Mouse (Mus musculus) mouse trophoblast stem cell (cell line): ENCODE measurements around the gene Nrbf2.

Experiments used
- in situ Hi-C, 2 experiments: fragments of 300-500 bp; cut with MseI, MboI; formaldehyde crosslinking; loops; 2 replicates in 1 of 2; 3 replicates in 1 of 2; pipeline ENCODE4 v1.15.1; 2025

Nrbf2 gene

GRCm38 (mm10) chr10:67218873-67219565 is 66.1 kb downstream of the Nrbf2 start:
- in situ Hi-C loops, result no loop called here

- in situ Hi-C loops, result no loop called here
Observed at GRCm38 (mm10) chr10:67216872-67217271, 68.2 kb downstream of the Nrbf2 start.
